Mouse (Mus musculus): ENCODE results near the gene Trrap. TPM values are rescaled to one million over a fixed set of nuclear protein-coding genes. Genes with fewer than 3 reads are reported as not detected.
A peak's percentile ranks its signal among the peaks of the same experiment; 100 is the strongest.

Trrap gene
- polyA plus RNA-seq, 1 experiment from 2014 or later = 20.0 TPM

DNA sequence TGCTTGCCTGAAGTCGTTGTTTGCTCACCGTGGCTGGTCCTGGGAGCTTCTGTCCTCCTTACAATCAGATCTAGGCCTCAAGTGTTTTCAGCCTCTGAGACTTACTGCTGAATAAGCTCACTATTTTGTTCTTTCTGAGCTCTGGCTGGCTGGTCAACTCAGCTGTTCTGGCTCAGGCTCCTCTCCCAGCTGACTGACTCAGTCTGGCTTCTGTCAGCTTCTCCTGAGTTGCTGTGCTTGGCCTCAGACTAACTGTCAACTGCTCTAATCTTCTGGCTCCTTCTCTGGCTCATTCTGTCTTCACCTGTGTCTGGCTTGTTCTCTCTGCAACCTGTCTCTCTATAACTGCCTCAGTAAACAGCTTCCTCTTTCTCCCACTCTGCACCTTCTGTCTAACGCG lies 62.1 kb downstream of the Trrap start:
- Histone ChIP-seq H3K27me3 (replicated peaks; ENCODE audit: control insufficient read depth, insufficient read depth, low read length) (no peaks in the 10 kb centered on the region), H3K4me3 (ENCODE audit: low read depth, low read length) (no peak overlapping the region), H3K4me1 (replicated peaks; ENCODE audit: control insufficient read depth, insufficient read depth, low read length) (no peaks in the 10 kb centered on the region), H3K9me3 (ENCODE audit: control insufficient read depth) (no peaks in the 10 kb centered on the region), H3K9ac (ENCODE audit: low read depth, low read length) (no peak overlapping the region), H3K36me3 (ENCODE audit: control insufficient read depth, insufficient read depth) (peaks cover 96% of the 10 kb centered on the region), H3K27ac (ENCODE audit: low read depth, low read length) (no peak overlapping the region), H3K4me2 (replicated peaks; ENCODE audit: low read depth) (no peak overlapping the region)
- WGBS = 80% methylated on average over 4 of the region's 4 CpGs
- TF ChIP-seq CTCF (IDR thresholded peaks at IDR 0.05; ENCODE audit: low read depth) = no peak
- ATAC-seq = no peak

DNA sequence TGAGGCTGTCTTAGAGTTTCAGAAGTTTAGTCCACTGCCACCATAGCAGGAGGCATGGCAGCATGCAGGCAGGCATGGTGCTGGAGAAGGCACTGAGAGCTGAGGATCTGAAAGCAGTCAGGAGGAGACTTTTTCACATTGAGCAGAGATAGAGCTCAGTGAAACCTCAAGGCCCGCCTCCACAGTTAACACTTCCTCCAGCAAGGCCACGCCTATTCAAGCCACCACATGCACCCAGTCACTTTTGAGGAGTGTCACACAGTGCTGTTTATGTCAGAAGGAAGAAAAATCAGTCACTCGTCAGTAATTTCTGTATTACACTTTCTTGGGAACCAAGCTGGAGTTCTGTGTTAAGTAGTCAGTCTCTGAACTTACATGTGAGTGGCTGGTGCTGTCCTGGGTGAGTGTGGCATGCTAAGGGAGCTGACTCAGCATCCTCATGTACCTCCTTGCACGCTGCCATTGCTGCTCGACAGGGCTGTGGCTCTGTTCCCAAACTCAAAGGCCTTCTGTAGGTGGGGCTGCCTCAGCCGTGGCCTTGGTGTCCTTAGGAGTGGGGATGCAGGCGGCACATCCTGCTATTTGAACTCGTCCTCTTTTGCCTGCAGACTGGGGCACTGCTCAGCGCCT lies 64.4 kb downstream of the Trrap start:
- Histone ChIP-seq H3K27ac (ENCODE audit: low read depth, low read length) (no peak overlapping the region), H3K9ac (ENCODE audit: low read depth, low read length) (no peak overlapping the region), H3K36me3 (ENCODE audit: control insufficient read depth, insufficient read depth) (peaks cover 96% of the 10 kb centered on the region), H3K4me3 (ENCODE audit: low read depth, low read length) (no peak overlapping the region), H3K4me2 (replicated peaks; ENCODE audit: low read depth) (no peak overlapping the region), H3K27me3 (replicated peaks; ENCODE audit: control insufficient read depth, insufficient read depth, low read length) (no peaks in the 10 kb centered on the region), H3K9me3 (ENCODE audit: control insufficient read depth) (no peaks in the 10 kb centered on the region), H3K4me1 (replicated peaks; ENCODE audit: control insufficient read depth, insufficient read depth, low read length) (no peaks in the 10 kb centered on the region)
- no peak for ATAC-seq
- TF ChIP-seq CTCF (IDR thresholded peaks at IDR 0.05; ENCODE audit: low read depth) = no peak
- WGBS = 81% methylated on average over 9 of the region's 9 CpGs

DNA sequence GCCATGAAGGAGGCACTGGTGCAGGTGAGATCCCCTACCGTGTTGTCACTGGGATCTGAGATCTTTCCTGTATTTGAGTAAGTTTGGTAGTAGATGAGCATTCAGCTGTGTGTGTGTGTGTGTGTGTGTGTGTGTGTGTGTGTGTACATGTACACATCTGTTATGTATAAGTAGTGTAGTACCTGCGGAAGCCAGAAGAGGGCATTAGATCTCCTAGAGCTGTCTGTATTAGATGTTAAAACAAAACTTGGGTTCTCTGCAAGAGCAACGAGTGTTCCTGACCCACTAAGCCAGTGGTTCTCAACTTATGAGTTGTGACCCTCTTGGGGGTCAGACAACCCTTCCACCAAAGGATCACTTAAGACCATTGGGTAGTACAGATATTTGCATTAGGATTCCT lies 68.6 kb downstream of the Trrap start:
- 96% methylated on average over 3 of the region's 3 CpGs for WGBS
- Histone ChIP-seq H3K4me3 (ENCODE audit: low read depth, low read length) (no peak overlapping the region), H3K27me3 (replicated peaks; ENCODE audit: control insufficient read depth, insufficient read depth, low read length) (no peaks in the 10 kb centered on the region), H3K4me1 (replicated peaks; ENCODE audit: control insufficient read depth, insufficient read depth, low read length) (no peaks in the 10 kb centered on the region), H3K36me3 (ENCODE audit: control insufficient read depth, insufficient read depth) (peaks cover 95% of the 10 kb centered on the region), H3K9ac (ENCODE audit: low read depth, low read length) (no peak overlapping the region), H3K4me2 (replicated peaks; ENCODE audit: low read depth) (no peak overlapping the region), H3K27ac (ENCODE audit: low read depth, low read length) (no peak overlapping the region), H3K9me3 (ENCODE audit: control insufficient read depth) (no peaks in the 10 kb centered on the region)
- TF ChIP-seq CTCF (IDR thresholded peaks at IDR 0.05; ENCODE audit: low read depth) = peak; percentile 58
- no peak for ATAC-seq

DNA sequence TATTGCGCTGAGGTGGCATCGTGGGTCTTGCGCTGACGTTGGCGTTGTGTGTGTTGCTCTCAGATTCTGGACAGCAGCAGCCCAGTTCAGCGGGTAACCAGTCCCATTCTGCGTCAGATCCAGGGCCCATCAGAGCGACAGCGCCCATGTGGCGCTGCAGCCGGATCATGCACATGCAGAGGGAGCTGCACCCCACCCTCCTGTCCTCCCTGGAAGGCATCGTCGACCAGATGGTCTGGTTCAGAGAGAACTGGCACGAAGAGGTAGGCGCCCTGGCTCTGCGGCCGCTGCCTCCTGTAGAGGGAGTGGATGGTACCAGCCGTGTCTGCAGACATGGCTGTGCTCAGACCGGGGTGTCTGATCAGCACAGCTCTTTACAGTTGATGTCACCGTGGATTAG lies 77.8 kb downstream of the Trrap start:
- Histone ChIP-seq H3K27me3 (replicated peaks; ENCODE audit: control insufficient read depth, insufficient read depth, low read length) (no peaks in the 10 kb centered on the region), H3K36me3 (ENCODE audit: control insufficient read depth, insufficient read depth) (peaks cover 96% of the 10 kb centered on the region), H3K4me2 (replicated peaks; ENCODE audit: low read depth) (no peak overlapping the region), H3K4me1 (replicated peaks; ENCODE audit: control insufficient read depth, insufficient read depth, low read length) (no peaks in the 10 kb centered on the region), H3K4me3 (ENCODE audit: low read depth, low read length) (no peak overlapping the region), H3K9me3 (ENCODE audit: control insufficient read depth) (no peaks in the 10 kb centered on the region), H3K9ac (ENCODE audit: low read depth, low read length) (no peak overlapping the region), H3K27ac (ENCODE audit: low read depth, low read length) (no peak overlapping the region; the same call in 1 of the 2 replicates)
- WGBS = 94% methylated on average over 20 of the region's 20 CpGs
- TF ChIP-seq CTCF (IDR thresholded peaks at IDR 0.05; ENCODE audit: low read depth) = no peak
- no peak for ATAC-seq

DNA sequence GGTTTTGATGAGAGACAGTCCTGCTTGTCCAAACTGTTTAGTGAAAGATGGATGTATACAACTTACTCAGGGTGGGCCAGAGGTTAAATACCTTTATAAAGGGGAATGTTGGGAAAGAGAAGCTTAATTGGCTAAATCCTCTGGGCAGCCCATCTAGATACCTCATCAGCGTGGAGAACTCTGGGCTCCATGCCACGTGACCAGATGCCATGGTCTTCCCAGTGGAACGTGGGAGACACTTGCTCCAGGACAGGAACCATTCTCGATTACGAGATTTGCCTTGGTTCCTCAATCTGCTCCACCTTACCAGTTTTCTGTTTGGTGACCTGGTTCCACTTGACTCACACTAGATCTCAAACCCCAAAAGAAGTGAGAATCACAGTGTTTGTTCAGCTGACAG lies 81.2 kb downstream of the Trrap start:
- Histone ChIP-seq H3K4me2 (replicated peaks; ENCODE audit: low read depth) (no peak overlapping the region), H3K4me1 (replicated peaks; ENCODE audit: control insufficient read depth, insufficient read depth, low read length) (no peaks in the 10 kb centered on the region), H3K9me3 (ENCODE audit: control insufficient read depth) (no peaks in the 10 kb centered on the region), H3K36me3 (ENCODE audit: control insufficient read depth, insufficient read depth) (peaks cover 94% of the 10 kb centered on the region), H3K27me3 (replicated peaks; ENCODE audit: control insufficient read depth, insufficient read depth, low read length) (no peaks in the 10 kb centered on the region), H3K9ac (ENCODE audit: low read depth, low read length) (no peak overlapping the region), H3K4me3 (ENCODE audit: low read depth, low read length) (no peak overlapping the region), H3K27ac (ENCODE audit: low read depth, low read length) (no peak overlapping the region)
- WGBS = 73% methylated on average over 5 of the region's 5 CpGs
- ATAC-seq = no peak
- TF ChIP-seq CTCF (IDR thresholded peaks at IDR 0.05; ENCODE audit: low read depth) = no peak

DNA sequence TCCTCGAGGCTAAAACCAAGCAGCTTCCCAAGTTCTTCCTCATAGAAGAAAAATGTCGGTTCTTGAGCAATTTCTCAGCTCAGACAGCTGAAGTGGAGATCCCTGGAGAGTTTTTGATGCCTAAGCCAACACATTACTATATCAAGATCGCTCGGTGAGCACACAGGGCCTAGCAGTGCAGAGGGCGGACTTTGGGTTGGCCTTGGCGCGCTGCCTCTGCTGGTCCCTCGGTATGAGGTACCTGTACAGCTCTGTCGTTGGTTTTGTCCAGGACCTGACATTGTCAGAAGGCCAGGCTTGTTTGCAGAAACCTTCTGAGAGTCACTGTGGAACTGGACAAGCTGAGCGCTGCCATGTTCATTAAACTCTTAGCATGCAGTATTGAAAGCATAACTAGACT lies 82.4 kb downstream of the Trrap start:
- Histone ChIP-seq H3K4me3 (ENCODE audit: low read depth, low read length) (no peak overlapping the region), H3K4me1 (replicated peaks; ENCODE audit: control insufficient read depth, insufficient read depth, low read length) (no peaks in the 10 kb centered on the region), H3K27me3 (replicated peaks; ENCODE audit: control insufficient read depth, insufficient read depth, low read length) (no peaks in the 10 kb centered on the region), H3K9ac (ENCODE audit: low read depth, low read length) (no peak overlapping the region), H3K9me3 (ENCODE audit: control insufficient read depth) (no peaks in the 10 kb centered on the region), H3K4me2 (replicated peaks; ENCODE audit: low read depth) (no peak overlapping the region), H3K36me3 (ENCODE audit: control insufficient read depth, insufficient read depth) (peaks cover 95% of the 10 kb centered on the region), H3K27ac (ENCODE audit: low read depth, low read length) (no peak overlapping the region)
- TF ChIP-seq CTCF (IDR thresholded peaks at IDR 0.05; ENCODE audit: low read depth) = no peak
- no peak for ATAC-seq
- 91% methylated on average over 10 of the region's 10 CpGs for WGBS

DNA sequence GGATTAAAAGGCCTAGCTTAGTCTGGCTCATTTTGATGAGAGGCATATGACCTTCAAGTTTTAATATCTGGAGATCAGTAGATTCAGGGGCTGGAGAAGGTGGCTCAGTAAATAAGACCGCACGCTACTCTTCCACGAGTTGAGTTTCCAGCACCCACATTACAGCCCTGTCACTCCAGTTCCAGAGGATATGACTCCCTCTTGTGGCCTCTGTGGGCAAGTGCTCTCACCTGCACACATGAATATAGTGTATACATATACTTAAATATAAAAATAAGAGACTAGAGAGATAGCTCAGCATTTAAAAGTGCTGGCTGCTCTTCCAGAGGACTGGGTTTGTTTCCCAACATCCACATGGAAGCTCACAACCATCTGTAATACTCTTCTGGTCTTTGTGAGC lies 84.3 kb downstream of the Trrap start:
- ATAC-seq = no peak
- Histone ChIP-seq H3K4me2 (replicated peaks; ENCODE audit: low read depth) (no peak overlapping the region), H3K4me1 (replicated peaks; ENCODE audit: control insufficient read depth, insufficient read depth, low read length) (no peaks in the 10 kb centered on the region), H3K27me3 (replicated peaks; ENCODE audit: control insufficient read depth, insufficient read depth, low read length) (no peaks in the 10 kb centered on the region), H3K9ac (ENCODE audit: low read depth, low read length) (no peak overlapping the region), H3K9me3 (ENCODE audit: control insufficient read depth) (no peaks in the 10 kb centered on the region), H3K27ac (ENCODE audit: low read depth, low read length) (0 out of 2 replicates have a peak overlapping the region, but pooled peaks have one; percentile 41), H3K36me3 (ENCODE audit: control insufficient read depth, insufficient read depth) (peaks cover 87% of the 10 kb centered on the region), H3K4me3 (ENCODE audit: low read depth, low read length) (no peak overlapping the region)
- peak; percentile 38 for TF ChIP-seq CTCF (IDR thresholded peaks at IDR 0.05; ENCODE audit: low read depth)
- WGBS = 95% methylated on average over 3 of the region's 3 CpGs

All from intestine, postnatal 0 days (tissue).